Mouse (Mus musculus) cerebellum, adult 2 months (tissue): ENCODE measurements at regions not wholly inside any gene's neighbourhood (a gene's known extent, or its start where the extent isn't known, plus 50 kb on each side); places are given as distances from the start of the nearest gene placed in this dataset.

ENCODE experiments used
- CTCF ChIP-seq: fragments of 200-500 bp; IDR thresholded peaks from 2 replicates; pipeline ENCODE4 v1.5.1; 2011; ENCODE audit warnings: low read depth, mild to moderate bottlenecking, control low read depth, low read length, moderate library complexity, borderline replicate concordance; ENCODE audit not compliant: insufficient read depth
- POLR2A ChIP-seq: fragments of 200-500 bp; IDR thresholded peaks from 2 replicates; pipeline ENCODE4 v1.6.1; 2011; ENCODE audit warnings: low read length, control low read depth, borderline replicate concordance; ENCODE audit not compliant: insufficient read depth

DNA sequence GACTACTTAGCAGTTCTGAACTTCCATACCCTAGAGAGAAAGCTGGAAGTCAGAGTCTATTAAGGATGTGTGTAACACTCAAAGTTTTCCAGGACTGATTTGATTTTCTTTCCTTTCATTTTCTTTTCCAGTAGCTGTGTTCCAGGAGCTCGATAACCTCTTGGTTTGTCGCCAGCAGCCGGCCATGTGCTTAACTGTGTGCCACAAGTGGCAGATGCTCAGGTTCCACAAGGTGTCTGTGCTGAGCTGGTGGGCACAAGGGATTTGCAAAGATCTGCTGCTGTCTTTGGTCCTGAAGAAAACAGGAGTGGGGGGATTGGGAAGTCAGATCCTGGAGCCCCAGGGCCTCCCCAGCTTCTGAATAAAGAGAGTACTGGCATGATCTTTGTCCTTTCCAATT lies 136.0 kb downstream of the 3110018I06Rik start:
- TF ChIP-seq CTCF (no peak), POLR2A (no peak)
